Mouse (Mus musculus) liver, adult 2 months (tissue): ENCODE data around the gene Omt2a. TPM values are rescaled to one million over a fixed set of nuclear protein-coding genes. Genes with fewer than 3 reads are reported as not detected.
A peak's percentile ranks its signal among the peaks of the same experiment; 100 is the strongest.
"Not testable (repeated sequence)": the region's sequence is repeated elsewhere in the genome, so short reads cannot be mapped to it uniquely, and the experiment has no call there.

Experiments
- DNase-seq: peaks from one replicate; pipeline ENCODE4 v3.0.0-alpha.2; 2011; ENCODE audit warnings: low read depth, low spot score; ENCODE audit errors: extremely low read depth
- H3K27ac ChIP-seq: fragments of 200-500 bp; replicated peaks from 2 replicates; pipeline ENCODE4 v1.5.1; 2012; ENCODE audit warnings: low read depth, mild to moderate bottlenecking, control low read depth, inconsistent platforms, low read length; ENCODE audit not compliant: insufficient read depth
- H3K27me3 ChIP-seq: fragments of 200-500 bp; 2 replicates; pipeline ENCODE4 v1.6.1; 2012; ENCODE audit warnings: mild to moderate bottlenecking, moderate library complexity, low read length, inconsistent platforms; ENCODE audit not compliant: control insufficient read depth, insufficient read depth
- H3K36me3 ChIP-seq: fragments of 200-500 bp; 2 replicates; pipeline ENCODE4 v1.6.1; 2012; ENCODE audit warnings: low read length, inconsistent platforms; ENCODE audit not compliant: control insufficient read depth, insufficient read depth
- H3K4me1 ChIP-seq: fragments of 200-500 bp; 2 replicates; pipeline ENCODE4 v1.6.1; 2011; ENCODE audit warnings: low read length; ENCODE audit not compliant: control insufficient read depth, insufficient read depth
- H3K4me3 ChIP-seq: fragments of 200-500 bp; 2 replicates; pipeline ENCODE4 v1.5.1; 2011; ENCODE audit warnings: low read depth, mild to moderate bottlenecking, control low read depth, low read length, moderate library complexity; ENCODE audit not compliant: insufficient read depth
- H3K79me2 ChIP-seq: fragments of 200-500 bp; 2 replicates; pipeline ENCODE4 v1.6.1; 2012; ENCODE audit warnings: inconsistent platforms, mild to moderate bottlenecking, low read length, moderate library complexity; ENCODE audit not compliant: control insufficient read depth, insufficient read depth
- H3K9ac ChIP-seq: fragments of 200-500 bp; 2 replicates; pipeline ENCODE4 v1.6.1; 2012; ENCODE audit warnings: low read depth, mild to moderate bottlenecking, control low read depth, inconsistent platforms, low read length
- CTCF ChIP-seq: fragments of 200-500 bp; IDR thresholded peaks from 2 replicates; pipeline ENCODE4 v1.5.1; 2011; ENCODE audit warnings: low read depth, low read length, control low read depth
- POLR2A ChIP-seq: fragments of 200-500 bp; IDR thresholded peaks from 2 replicates; pipeline ENCODE4 v1.6.1; 2011; ENCODE audit warnings: low read length, control low read depth; ENCODE audit not compliant: insufficient read depth; ENCODE audit errors: extremely low read depth
- WGBS: fragments of 180-500 bp; shearing (Covaris S2); methylation state at CpG from one replicate; pipeline ENCODE4 v1.1.7; 2018; 5-methylcytosine and 5-hydroxymethylcytosine counted together
- polyA plus RNA-seq: library from polyadenylated mRNA; depleted of rRNA; stranded (reverse); fragments of >200 nt; gene quantifications from 2 replicates; pipeline ENCODE4 v1.2.3, GENCODE M21; 2012
- total RNA-seq: library from RNA; depleted of rRNA; stranded (reverse); fragments of >200 nt; gene quantifications from 2 replicates; pipeline ENCODE4 v1.2.3, GENCODE M21; 2014

Omt2a gene
- total and polyA plus RNA-seq, 2 experiments: not detected

- peaks cover 17% of the 10 kb centered on the region for H3K4me1 ChIP-seq
- H3K79me2 ChIP-seq: no peaks in the 10 kb centered on the region
- TF ChIP-seq CTCF (no peak), POLR2A (no peak)
- H3K4me3 ChIP-seq: no peak overlapping the region
- no peaks in the 10 kb centered on the region for H3K36me3 ChIP-seq
- no peak overlapping the region for H3K9ac ChIP-seq
- 25% methylated on average over 3 of the region's 3 CpGs for WGBS
- DNase-seq: peak; percentile 95
- H3K27ac ChIP-seq: no peak overlapping the region
- no peaks in the 10 kb centered on the region for H3K27me3 ChIP-seq
Measured at GRCm38 (mm10) chr9:78347004-78347403, 32.4 kb upstream of the Omt2a start.

GRCm38 (mm10) chr9:78345235-78345634 lies 30.6 kb upstream of the Omt2a start:
- 80% methylated on average over 4 of the region's 4 CpGs for WGBS

GRCm38 (mm10) chr9:78343055-78343454 lies 28.5 kb upstream of the Omt2a start:
- H3K4me1 ChIP-seq, H3K27me3 ChIP-seq, DNase-seq, H3K27ac ChIP-seq, H3K4me3 ChIP-seq, H3K36me3 ChIP-seq, H3K79me2 ChIP-seq, H3K9ac ChIP-seq: not testable (repeated sequence)
- WGBS: 93% methylated on average over 9 of the region's 9 CpGs

More at GRCm38 (mm10) chr9:78345235-78345634, 30.6 kb upstream of the Omt2a start:
- H3K27ac ChIP-seq, H3K36me3 ChIP-seq, H3K27me3 ChIP-seq, H3K79me2 ChIP-seq, H3K9ac ChIP-seq, H3K4me3 ChIP-seq, DNase-seq: not testable (repeated sequence)
- H3K4me1 ChIP-seq: peaks cover 17% of the 10 kb centered on the region

GRCm38 (mm10) chr9:78342494-78342893 lies 27.9 kb upstream of the Omt2a start:
- H3K79me2 ChIP-seq, H3K4me3 ChIP-seq, DNase-seq, H3K36me3 ChIP-seq, H3K9ac ChIP-seq, H3K27ac ChIP-seq, H3K4me1 ChIP-seq, H3K27me3 ChIP-seq: not testable (repeated sequence)
- 83% methylated on average over 4 of the region's 4 CpGs for WGBS

GRCm38 (mm10) chr9:78340324-78340723 lies 25.7 kb upstream of the Omt2a start:
- H3K27me3 ChIP-seq, H3K4me1 ChIP-seq, H3K9ac ChIP-seq, H3K36me3 ChIP-seq, DNase-seq, H3K27ac ChIP-seq, H3K79me2 ChIP-seq, H3K4me3 ChIP-seq: not testable (repeated sequence)
- WGBS: 32% methylated on average over 8 of the region's 8 CpGs
- peak; percentile 75 for TF ChIP-seq CTCF

- H3K4me1 ChIP-seq, H3K27me3 ChIP-seq, H3K27ac ChIP-seq, DNase-seq, H3K79me2 ChIP-seq, H3K9ac ChIP-seq, H3K36me3 ChIP-seq, H3K4me3 ChIP-seq: not testable (repeated sequence)
Measured at GRCm38 (mm10) chr9:78337050-78337449, 22.5 kb upstream of the Omt2a start.

GRCm38 (mm10) chr9:78327289-78327688 lies 12.7 kb upstream of the Omt2a start, which contains the start of gene Omt2b:
Gene Omt2b, plus strand, starts transcription at chr9:78327589.
- not testable (repeated sequence) for H3K36me3 ChIP-seq, H3K27ac ChIP-seq, H3K9ac ChIP-seq, DNase-seq, H3K4me1 ChIP-seq, H3K4me3 ChIP-seq, H3K27me3 ChIP-seq, H3K79me2 ChIP-seq
- 71% methylated on average over 1 of the region's 1 CpGs for WGBS
